Mouse (Mus musculus): ENCODE data around the gene Tecr. TPM values are rescaled to one million over a fixed set of nuclear protein-coding genes. Genes with fewer than 3 reads are reported as not detected.

The Tecr gene
- polyA plus RNA-seq, 1 experiment = not detected

DNA sequence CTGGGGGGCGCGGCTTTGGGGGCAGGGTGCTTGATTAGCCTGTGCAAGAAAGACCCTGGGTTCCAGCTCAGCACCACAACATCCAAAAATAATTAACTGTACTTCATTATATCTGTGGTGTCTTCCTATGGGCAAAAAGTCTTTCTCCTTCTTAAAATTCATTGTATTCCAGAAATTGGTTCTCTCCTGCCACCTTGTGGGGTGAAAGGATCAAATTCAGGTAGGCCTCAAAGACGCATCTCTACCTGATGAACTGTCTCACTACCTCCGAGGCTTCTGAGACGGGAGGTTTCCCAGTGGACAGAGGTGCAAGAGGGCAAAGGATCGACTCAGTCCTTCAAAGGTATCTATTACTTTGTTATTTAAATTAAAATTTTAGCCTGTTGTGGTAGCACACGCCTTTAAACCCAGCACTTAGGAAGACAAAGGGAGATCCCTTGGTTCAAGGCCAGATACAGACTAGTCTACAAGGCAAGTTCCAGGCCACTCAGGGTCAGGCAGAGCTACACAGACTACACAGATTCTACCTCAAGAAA is 17.2 kb downstream of the Tecr start:
- TF ChIP-seq POLR2A (IDR thresholded peaks at IDR 0.05; ENCODE audit: insufficient read depth, low read depth, low read length) (no peak), CTCF (IDR thresholded peaks at IDR 0.05; ENCODE audit: insufficient read depth, low read depth, low read length) (no peak)
- Histone ChIP-seq H3K27ac (ENCODE audit: insufficient read depth, low read depth, low read length) (no peak overlapping the region), H3K4me1 (ENCODE audit: control insufficient read depth, insufficient read depth, low read length) (peaks cover 28% of the 10 kb centered on the region), H3K4me3 (ENCODE audit: insufficient read depth, low read depth, low read length) (no peak overlapping the region)
- 66% methylated on average over 7 of the region's 7 CpGs for WGBS

DNA sequence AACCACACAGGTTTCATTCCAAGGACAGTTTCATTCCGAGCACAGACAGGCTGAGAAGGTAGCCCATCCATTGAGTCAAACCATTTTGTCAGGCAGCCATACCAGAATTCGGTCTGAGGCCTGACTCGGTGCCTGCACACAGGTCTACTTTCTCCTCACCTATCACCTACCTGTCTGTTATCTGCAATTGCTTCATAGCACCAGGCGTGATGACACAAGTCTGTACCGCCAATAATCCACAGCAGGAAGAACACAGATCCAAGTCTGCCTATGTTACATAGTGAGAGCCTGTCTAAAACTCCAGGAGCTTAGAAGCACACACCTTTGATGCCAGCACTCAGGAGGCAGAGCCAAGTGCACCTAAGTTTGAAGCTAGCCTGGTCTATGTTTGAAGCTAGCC is 18.9 kb downstream of the Tecr start:
- TF ChIP-seq CTCF (IDR thresholded peaks at IDR 0.05; ENCODE audit: insufficient read depth, low read depth, low read length) (no peak), POLR2A (IDR thresholded peaks at IDR 0.05; ENCODE audit: insufficient read depth, low read depth, low read length) (no peak)
- Histone ChIP-seq H3K4me3 (ENCODE audit: insufficient read depth, low read depth, low read length) (no peak overlapping the region), H3K4me1 (ENCODE audit: control insufficient read depth, insufficient read depth, low read length) (peaks cover 31% of the 10 kb centered on the region), H3K27ac (ENCODE audit: insufficient read depth, low read depth, low read length) (no peak overlapping the region)
- WGBS = 84% methylated on average over 5 of the region's 5 CpGs

DNA sequence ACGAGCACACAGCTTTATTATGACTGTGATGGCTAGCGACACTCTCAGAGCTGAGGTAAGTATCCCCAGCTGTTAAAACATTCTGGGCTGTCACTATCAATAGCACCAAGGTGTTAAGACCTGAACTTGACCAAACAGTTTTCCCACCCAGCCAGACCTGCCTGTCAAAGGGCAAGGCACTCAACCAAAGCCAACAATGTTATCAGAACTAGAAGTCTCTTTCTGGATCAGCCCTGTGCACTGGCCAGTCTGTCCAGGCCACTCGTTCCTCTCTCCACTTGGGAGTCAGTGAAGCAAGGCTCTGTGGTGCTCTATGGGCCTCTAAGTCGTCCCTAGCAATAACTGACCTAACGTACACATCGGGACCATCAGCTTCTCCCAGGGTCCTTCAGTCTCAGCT is 20.1 kb downstream of the Tecr start:
- Histone ChIP-seq H3K27ac (ENCODE audit: insufficient read depth, low read depth, low read length) (no peak overlapping the region), H3K4me3 (ENCODE audit: insufficient read depth, low read depth, low read length) (no peak overlapping the region), H3K4me1 (ENCODE audit: control insufficient read depth, insufficient read depth, low read length) (peaks cover 39% of the 10 kb centered on the region)
- TF ChIP-seq POLR2A (IDR thresholded peaks at IDR 0.05; ENCODE audit: insufficient read depth, low read depth, low read length) = no peak
- TF ChIP-seq CTCF (IDR thresholded peaks at IDR 0.05; ENCODE audit: insufficient read depth, low read depth, low read length) = no peak
- 84% methylated on average over 6 of the region's 6 CpGs for WGBS

DNA sequence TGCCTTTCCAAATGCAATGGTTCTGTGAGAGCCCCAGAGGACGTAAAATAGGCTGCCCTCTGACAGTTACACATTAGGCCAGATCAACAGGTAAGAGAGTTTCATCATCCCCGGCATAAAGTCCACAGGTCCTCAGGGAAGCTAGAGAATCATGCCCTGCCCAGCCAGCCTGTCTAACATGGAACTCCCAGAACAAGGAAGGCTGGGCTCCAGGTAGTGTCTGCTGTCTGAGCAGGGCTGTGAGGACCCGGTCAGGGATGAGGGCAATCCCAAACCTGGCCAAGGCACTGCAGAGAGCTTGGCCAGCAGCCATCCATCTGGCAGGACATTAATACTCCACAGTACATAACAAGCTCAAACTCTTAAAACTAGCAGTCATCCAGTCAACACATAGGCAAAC is 22.4 kb downstream of the Tecr start:
- 62% methylated on average over 3 of the region's 3 CpGs for WGBS
- no peak for TF ChIP-seq POLR2A (IDR thresholded peaks at IDR 0.05; ENCODE audit: insufficient read depth, low read depth, low read length)
- no peak for TF ChIP-seq CTCF (IDR thresholded peaks at IDR 0.05; ENCODE audit: insufficient read depth, low read depth, low read length)
- Histone ChIP-seq H3K4me1 (ENCODE audit: control insufficient read depth, insufficient read depth, low read length) (peaks cover 45% of the 10 kb centered on the region), H3K27ac (ENCODE audit: insufficient read depth, low read depth, low read length) (no peak overlapping the region), H3K4me3 (ENCODE audit: insufficient read depth, low read depth, low read length) (no peak overlapping the region)

DNA sequence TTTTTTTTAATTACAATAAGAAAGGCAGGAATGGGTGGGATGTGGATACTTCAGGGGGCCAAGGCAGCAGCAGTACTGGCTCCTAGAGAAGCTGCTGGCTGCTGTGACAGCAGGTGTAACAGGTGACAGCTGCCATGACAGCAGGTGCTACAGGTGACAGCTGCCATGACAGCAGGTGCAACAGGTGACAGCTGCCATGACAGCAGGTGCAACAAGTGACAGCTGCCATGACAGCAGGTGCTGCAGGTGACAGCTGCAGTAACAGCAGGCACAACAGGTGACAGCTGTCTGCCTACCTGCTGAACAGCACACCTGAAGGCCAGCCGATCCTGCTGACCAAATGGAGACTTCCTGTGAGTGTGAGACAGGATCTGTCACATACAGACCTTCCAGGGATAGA is 23.0 kb downstream of the Tecr start:
- Histone ChIP-seq H3K27ac (ENCODE audit: insufficient read depth, low read depth, low read length) (no peak overlapping the region), H3K4me1 (ENCODE audit: control insufficient read depth, insufficient read depth, low read length) (peaks cover 44% of the 10 kb centered on the region), H3K4me3 (ENCODE audit: insufficient read depth, low read depth, low read length) (no peak overlapping the region)
- 89% methylated on average over 1 of the region's 1 CpGs for WGBS
- no peak for TF ChIP-seq POLR2A (IDR thresholded peaks at IDR 0.05; ENCODE audit: insufficient read depth, low read depth, low read length)
- TF ChIP-seq CTCF (IDR thresholded peaks at IDR 0.05; ENCODE audit: insufficient read depth, low read depth, low read length) = no peak

DNA sequence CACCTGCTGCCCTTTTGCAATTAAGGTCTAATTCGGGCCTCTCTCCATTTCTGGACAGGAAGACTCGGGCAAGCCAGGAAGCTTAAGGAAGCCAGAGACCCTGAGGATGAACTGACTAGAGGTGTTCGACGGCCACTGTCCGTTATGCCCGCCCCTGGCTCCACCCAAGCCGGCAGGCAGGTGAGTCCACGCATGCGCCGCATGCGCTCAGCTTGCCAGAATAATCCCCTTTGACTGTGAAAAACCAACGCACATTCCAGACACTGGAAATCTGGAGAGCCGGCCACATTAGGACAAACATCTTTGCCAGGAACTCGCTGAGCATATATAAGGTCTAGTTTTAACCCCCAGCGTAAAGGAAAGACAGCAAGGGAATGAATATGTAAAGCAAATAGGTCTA is 24.5 kb downstream of the Tecr start:
- 87% methylated on average over 15 of the region's 15 CpGs for WGBS

DNA sequence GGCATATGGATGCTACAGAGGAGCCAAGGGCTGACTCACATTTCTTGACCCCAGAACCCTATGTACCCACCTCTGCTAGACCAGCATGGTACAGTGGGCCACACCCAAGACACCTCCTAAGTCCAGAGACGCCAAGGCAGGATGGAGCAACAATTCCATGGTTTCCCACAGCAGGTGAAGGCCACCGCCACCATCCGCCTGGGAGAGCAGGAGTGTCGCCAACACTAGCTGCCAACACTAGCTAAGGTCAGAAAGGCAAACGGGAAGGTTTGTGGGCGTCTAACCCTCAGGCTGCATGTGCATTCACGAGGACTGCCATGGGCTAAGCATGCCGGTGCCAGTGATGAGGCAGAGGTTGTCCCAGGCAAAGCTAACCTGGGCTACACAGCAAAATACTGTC is 25.5 kb downstream of the Tecr start:
- H3K27ac ChIP-seq (ENCODE audit: insufficient read depth, low read depth, low read length) = no peak overlapping the region

More for the DNA sequence above, 24.5 kb downstream of the Tecr start:
- Histone ChIP-seq H3K4me3 (ENCODE audit: insufficient read depth, low read depth, low read length) (no peak overlapping the region), H3K4me1 (ENCODE audit: control insufficient read depth, insufficient read depth, low read length) (peaks cover 56% of the 10 kb centered on the region), H3K27ac (ENCODE audit: insufficient read depth, low read depth, low read length) (no peak overlapping the region)
- no peak for TF ChIP-seq POLR2A (IDR thresholded peaks at IDR 0.05; ENCODE audit: insufficient read depth, low read depth, low read length)
- TF ChIP-seq CTCF (IDR thresholded peaks at IDR 0.05; ENCODE audit: insufficient read depth, low read depth, low read length) = no peak

DNA sequence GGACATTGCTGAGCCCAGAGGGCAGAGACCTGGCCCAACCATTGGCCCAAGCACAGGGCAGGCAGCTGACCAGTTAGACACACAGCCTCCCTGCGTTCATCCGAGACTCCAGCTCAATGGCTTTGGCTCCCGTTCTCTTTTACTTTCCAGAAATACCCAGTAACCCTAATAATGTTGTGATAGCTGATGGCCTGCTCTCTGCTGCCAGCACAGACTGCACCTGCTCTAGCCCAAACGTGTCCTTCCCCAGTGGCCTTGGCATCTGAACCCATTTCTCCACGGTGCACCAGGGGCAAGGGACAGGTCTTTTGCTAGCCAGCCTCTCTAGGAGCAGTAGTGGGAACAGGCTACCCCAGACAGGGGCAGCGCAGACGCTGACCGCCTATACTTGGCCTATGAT is 26.9 kb downstream of the Tecr start:
- 60% methylated on average over 8 of the region's 8 CpGs for WGBS
- TF ChIP-seq CTCF (IDR thresholded peaks at IDR 0.05; ENCODE audit: insufficient read depth, low read depth, low read length) (no peak), POLR2A (IDR thresholded peaks at IDR 0.05; ENCODE audit: insufficient read depth, low read depth, low read length) (no peak)
- Histone ChIP-seq H3K4me3 (ENCODE audit: insufficient read depth, low read depth, low read length) (no peak overlapping the region), H3K4me1 (ENCODE audit: control insufficient read depth, insufficient read depth, low read length) (peaks cover 62% of the 10 kb centered on the region), H3K27ac (ENCODE audit: insufficient read depth, low read depth, low read length) (no peak overlapping the region)

More for the DNA sequence above, 25.5 kb downstream of the Tecr start:
- TF ChIP-seq CTCF (IDR thresholded peaks at IDR 0.05; ENCODE audit: insufficient read depth, low read depth, low read length) (no peak), POLR2A (IDR thresholded peaks at IDR 0.05; ENCODE audit: insufficient read depth, low read depth, low read length) (no peak)
- Histone ChIP-seq H3K4me3 (ENCODE audit: insufficient read depth, low read depth, low read length) (no peak overlapping the region), H3K4me1 (ENCODE audit: control insufficient read depth, insufficient read depth, low read length) (peaks cover 59% of the 10 kb centered on the region)
- WGBS = 66% methylated on average over 8 of the region's 8 CpGs

DNA sequence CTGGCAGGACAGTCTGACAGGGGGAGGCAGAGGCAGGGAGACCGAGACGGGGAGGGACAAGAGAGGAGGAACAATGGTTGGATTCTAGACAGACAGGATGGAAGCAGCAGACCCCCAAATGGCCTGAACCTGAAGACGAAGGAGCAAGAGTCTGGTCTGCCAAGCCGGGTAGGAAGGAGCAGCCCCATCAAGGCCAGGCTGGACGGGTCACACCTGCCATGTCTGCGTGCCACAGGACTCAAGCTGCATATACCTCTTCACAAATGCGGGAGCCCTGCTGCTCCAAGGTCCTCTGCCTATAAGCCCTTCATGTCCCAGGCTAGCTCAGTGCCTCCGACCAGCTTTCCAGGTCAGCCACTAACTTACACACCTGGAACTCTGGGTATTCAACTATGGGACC is 28.1 kb downstream of the Tecr start:
- H3K4me1 ChIP-seq (ENCODE audit: control insufficient read depth, insufficient read depth, low read length) = peaks cover 71% of the 10 kb centered on the region
- WGBS = 87% methylated on average over 8 of the region's 8 CpGs
- H3K4me3 ChIP-seq (ENCODE audit: insufficient read depth, low read depth, low read length) = no peak overlapping the region
- TF ChIP-seq POLR2A (IDR thresholded peaks at IDR 0.05; ENCODE audit: insufficient read depth, low read depth, low read length) = no peak
- no peak for TF ChIP-seq CTCF (IDR thresholded peaks at IDR 0.05; ENCODE audit: insufficient read depth, low read depth, low read length)
- no peak overlapping the region for H3K27ac ChIP-seq (ENCODE audit: insufficient read depth, low read depth, low read length)

Data from olfactory bulb, adult 2 months (tissue).